Mouse (Mus musculus) erythroid progenitor cell, adult 5-6 weeks (primary cell): ENCODE measurements around the gene Creb1. TPM values are rescaled to one million over a fixed set of nuclear protein-coding genes. Genes with fewer than 3 reads are reported as not detected.

Experiments
- total RNA-seq, 2 experiments: library from RNA; stranded (forward) in 1 of 2; stranded (reverse) in 1 of 2; fragments of 150-400 nt in 1 of 2; fragments of 186-747, 209-891 nt in 1 of 2; gene quantifications; 2 replicates each; pipeline versions ENCODE4 v1.2.3 to v1.2.4; 2015 to 2017; ENCODE audit warnings: low replicate concordance in 2 of 2

Creb1 gene
- total RNA-seq, 2 experiments from 2014 or later, result 57.8 to 61.4 TPM

Other genes starting within 250 kb of the Creb1 start
- 2.1 and 2.9 TPM in 2 replicates for gene Mettl21a, start 84.6 kb downstream of the Creb1 start, total RNA-seq (2015; ENCODE audit: low replicate concordance)
- gene Mettl21a, start 84.6 kb downstream of the Creb1 start, total RNA-seq (2017; ENCODE audit: low replicate concordance), result 4.9 and 5.8 TPM in 2 replicates
- 5.9 and 11.9 TPM in 2 replicates for gene Ccnyl1, start 157.8 kb downstream of the Creb1 start, total RNA-seq (2015; ENCODE audit: low replicate concordance)
- gene Ccnyl1, start 157.8 kb downstream of the Creb1 start, total RNA-seq (2017; ENCODE audit: low replicate concordance), result 1.8 TPM in 1 of 2 replicates, not detected in the other
- 6.1 and 10.1 TPM in 2 replicates for gene Fzd5, start 205.1 kb downstream of the Creb1 start, total RNA-seq (2015; ENCODE audit: low replicate concordance)
- 8.9 and 11.6 TPM in 2 replicates for gene Fzd5, start 205.1 kb downstream of the Creb1 start, total RNA-seq (2017; ENCODE audit: low replicate concordance)